Mouse (Mus musculus) 416B (cell line): ENCODE results near the gene Zic4.

Source experiments
- DNase-seq: peaks from one replicate; pipeline ENCODE4 v3.0.0; 2011; ENCODE audit warnings: low read depth

Gene Zic4

GRCm38 (mm10) chr9:91379781-91380457, 17.7 kb downstream of the Zic4 start:
- no peak for DNase-seq

DNA sequence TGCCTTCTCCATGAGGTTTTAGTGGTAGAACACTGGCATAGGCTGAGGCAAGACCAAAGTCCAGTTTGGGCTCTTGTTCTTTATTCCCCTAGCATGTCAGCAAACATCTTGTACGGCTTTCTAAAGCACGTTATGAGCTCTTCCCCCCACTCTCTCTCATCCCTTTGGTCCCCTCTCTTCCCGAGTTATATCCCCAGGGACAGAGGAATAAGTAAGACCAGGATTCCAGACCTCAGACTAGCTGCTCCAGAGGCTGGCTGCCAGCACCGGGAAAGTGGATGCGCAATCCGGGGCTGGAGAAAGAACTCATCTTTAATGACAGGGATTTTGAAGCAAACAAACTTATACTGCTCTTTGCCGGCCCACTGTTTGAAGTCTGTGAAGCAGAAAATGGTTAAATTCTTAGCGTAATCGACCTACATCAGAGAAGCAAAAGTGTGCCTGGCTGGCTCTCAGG, 18.3 kb downstream of the Zic4 start:
- no peak for DNase-seq

GRCm38 (mm10) chr9:91381284-91382110, 19.3 kb downstream of the Zic4 start:
- DNase-seq, result no peak

- no peak for DNase-seq
Measured at GRCm38 (mm10) chr9:91382111-91382379, 19.8 kb downstream of the Zic4 start.

DNA sequence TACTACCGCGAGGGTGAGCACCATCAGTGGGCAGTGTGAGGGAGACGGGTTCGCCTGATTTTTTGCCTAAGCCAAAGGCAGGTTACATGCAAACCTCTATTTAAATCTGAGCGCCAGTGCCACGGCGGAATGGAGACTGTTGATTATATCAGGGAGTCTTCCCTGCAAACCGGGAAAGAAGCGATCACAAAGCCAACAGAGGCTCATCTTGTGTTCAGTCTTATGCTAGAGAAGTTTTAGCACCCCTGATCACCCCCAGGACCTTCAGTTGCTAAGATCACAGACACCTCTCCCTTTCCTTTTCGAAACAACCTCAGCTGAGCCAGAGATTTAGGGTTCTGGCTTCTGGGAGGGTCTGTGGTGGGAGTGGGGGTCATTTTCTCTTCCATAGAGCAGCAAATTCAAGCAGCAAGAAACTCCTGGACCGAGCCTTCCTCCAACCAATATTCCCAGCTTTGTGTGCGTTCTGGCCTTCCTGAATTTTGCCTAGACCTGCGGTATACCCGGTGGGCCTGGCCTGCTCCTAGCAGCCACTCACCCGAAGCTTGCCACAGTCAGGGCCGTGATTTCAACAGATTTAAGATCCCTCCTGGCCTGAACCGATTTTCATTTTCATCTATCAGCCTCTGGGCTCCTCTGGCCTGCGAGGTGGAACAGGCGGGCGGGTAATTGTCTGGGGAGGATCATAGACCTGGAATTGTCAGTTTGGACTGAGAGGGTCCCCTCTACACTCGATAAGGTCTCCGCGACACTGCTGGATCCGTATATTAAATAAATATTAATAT, 20.4 kb downstream of the Zic4 start:
- no peak for DNase-seq

GRCm38 (mm10) chr9:91383441-91384135, 21.4 kb downstream of the Zic4 start:
- DNase-seq, result no peak

DNA sequence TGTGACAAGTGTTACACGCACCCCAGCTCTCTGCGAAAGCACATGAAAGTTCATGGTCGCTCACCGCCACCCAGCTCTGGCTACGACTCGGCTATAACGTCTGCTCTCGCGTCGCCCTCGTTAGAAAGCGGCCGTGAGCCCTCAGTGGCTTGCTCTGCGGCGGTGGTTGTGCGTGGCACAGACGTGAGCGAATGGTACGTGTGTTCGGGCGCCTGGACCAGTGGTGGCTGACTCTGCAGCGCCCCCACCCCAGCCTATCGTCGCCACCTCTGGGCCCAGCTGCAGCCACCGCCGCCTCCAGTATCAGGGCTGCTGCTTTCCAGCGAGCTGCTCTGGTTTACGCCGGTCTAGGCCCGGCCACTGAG, 21.9 kb downstream of the Zic4 start:
- no peak for DNase-seq

GRCm38 (mm10) chr9:91384693-91385560, 22.7 kb downstream of the Zic4 start:
- no peak for DNase-seq

- DNase-seq, result no peak
Measured at GRCm38 (mm10) chr9:91385561-91386430, 23.6 kb downstream of the Zic4 start.

DNA sequence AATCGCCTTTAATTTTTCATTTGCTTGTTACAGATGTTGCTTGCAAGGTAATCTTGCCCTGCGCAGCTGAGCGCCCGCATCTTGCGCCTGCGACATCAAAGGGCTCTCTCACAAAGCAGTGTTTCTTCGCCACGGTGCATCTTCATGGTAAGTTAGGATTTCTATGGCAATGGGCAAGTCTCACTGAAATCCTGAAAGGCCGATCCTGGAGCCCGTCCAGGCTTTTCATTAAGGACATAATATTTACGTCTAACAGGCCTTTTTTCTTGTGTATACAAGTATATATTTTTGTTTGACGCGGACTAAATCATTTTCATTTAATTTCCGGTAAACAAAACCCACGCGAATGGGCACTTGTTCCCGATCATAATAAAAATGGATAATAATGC, 24.3 kb downstream of the Zic4 start:
- no peak for DNase-seq

GRCm38 (mm10) chr9:91386891-91387739, 24.9 kb downstream of the Zic4 start:
- no peak for DNase-seq

GRCm38 (mm10) chr9:91387740-91388080, 25.5 kb downstream of the Zic4 start:
- no peak for DNase-seq

DNA sequence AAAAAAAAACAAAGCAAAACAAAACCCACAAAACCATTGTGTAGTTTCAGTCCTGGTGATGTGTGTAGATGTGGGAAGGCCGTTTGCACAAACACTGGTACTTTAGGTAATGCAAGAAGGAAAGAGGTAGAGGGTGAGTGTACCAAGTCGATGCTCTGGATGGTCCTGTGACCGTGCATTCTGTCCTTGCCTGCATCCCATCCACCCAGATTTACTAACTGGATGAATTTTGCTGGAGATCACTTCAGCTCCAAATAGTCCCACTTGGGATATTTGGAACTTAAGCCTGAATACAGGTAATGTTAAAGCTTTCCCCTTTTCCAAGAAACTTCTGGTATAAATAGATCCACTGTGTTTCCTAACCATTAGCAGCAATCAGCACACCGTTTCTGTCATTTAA, 26.0 kb downstream of the Zic4 start:
- DNase-seq, result no peak

- DNase-seq, result no peak
Measured at GRCm38 (mm10) chr9:91393376-91394068, 31.3 kb downstream of the Zic4 start.

DNA sequence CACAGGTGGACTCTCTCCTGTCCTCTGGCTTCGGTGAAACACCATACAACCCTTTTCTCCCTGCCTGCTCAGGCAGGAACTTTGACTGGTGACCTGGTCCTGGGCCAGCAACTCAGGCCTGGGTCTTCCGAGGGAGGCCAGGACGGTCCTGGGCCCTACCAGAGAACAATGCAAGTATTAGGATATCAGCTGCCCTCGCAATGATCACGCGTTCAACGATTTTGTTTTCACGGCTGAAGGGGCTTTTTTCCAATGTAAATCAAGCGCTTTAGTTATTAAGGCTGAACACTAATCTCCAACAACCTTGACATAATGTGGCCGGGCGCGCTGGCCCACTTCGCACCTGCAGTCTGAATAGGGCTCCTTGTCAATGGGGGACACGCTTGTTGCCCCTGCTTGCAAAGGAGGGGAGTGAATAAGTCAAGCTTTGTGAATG, 32.0 kb downstream of the Zic4 start:
- no peak for DNase-seq

DNA sequence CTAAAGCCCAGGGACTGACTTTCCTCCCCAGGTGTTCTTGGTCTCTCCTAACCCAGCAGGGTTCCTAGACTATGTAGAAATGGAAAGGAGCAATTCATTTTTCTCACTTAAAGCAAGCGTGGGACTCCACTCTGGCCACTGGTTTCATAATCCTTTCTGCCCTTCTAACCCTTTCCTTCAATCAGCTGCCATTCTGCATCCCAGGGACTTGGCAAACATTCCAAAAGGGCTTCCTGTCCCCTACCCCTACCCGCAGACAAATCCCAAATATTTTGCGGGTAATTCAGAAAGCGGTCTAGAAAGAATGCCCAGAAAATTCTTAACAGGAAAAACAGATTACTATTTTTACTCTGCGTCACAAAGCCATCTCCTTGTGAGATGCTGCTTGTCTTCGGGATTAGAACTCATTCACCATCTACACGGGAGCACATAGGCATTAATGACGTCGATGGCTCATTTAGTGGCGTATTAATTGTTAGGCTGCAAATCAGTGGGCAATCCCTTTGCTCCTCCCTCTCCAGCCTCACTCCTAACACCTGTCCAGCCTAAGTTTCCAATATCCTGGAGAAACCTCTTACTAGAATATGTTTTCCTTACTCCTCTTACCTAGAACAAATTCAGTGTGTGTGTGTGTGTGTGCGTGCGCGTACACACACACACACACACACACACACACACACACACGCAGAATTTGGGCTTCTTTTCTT, 33.0 kb downstream of the Zic4 start:
- no peak for DNase-seq

GRCm38 (mm10) chr9:91399976-91400375, 37.8 kb downstream of the Zic4 start:
- DNase-seq, result no peak

GRCm38 (mm10) chr9:91400482-91401093, 38.4 kb downstream of the Zic4 start:
- no peak for DNase-seq
